Mouse (Mus musculus): Measurements from ENCODE around the gene Npff.
A peak's percentile ranks its signal among the peaks of the same experiment; 100 is the strongest.

Npff gene

GRCm38 (mm10) chr15:102503924-102504782 is 20.6 kb downstream of the Npff start:
- peak; percentile 19 for DNase-seq

DNA sequence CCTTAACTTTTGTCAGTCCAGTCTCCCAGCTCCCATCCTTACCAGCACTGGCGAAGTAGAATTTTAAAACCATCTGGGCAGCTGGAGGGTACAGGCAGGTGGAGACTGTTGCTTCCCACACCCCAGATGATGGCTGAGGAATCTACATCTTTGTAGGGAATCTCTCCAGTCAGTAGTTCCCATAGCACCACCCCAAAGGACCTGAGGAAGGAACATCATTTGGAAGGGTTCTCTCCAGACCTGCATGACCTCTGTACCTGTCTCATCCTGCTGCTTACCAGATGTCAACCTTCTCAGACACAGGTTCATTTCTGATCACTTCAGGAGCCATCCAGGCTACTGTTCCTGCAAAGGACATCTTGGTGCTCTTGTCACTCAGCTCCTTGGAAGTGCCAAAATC is 21.3 kb downstream of the Npff start, which contains the start of gene Gm10337:
Gene Gm10337 (plus strand): TSS at position 276 of the 400 bp plus-strand sequence.
- DNase-seq, result no peak

DNA sequence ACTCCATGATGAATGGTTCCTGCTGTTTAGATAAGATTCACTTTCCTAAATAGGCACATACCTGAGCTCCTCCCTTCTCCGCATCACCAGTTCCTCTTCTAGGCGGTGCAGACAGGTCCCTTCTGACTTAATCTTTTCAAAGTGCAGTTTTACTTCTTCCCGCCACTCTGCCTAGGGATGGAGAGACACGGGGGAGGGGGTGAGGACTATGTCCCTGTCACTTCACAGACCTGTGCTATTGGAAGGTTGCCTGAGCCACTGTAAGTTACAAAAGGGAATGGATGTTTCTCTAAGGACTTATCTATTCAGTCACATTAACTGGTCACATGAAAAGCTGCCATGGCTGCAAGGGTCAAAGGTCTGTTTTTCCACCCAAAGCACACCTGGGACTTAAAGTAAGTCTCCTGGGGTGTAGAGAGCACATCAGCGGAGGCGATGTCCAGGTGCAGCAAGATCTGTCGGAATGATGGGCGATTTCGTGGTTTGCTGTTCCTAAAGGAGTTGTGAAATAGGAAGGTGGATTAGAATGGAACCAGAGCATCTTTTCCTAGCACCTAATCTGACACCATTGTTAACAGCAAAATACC is 22.4 kb downstream of the Npff start:
- DNase-seq, result no peak

DNA sequence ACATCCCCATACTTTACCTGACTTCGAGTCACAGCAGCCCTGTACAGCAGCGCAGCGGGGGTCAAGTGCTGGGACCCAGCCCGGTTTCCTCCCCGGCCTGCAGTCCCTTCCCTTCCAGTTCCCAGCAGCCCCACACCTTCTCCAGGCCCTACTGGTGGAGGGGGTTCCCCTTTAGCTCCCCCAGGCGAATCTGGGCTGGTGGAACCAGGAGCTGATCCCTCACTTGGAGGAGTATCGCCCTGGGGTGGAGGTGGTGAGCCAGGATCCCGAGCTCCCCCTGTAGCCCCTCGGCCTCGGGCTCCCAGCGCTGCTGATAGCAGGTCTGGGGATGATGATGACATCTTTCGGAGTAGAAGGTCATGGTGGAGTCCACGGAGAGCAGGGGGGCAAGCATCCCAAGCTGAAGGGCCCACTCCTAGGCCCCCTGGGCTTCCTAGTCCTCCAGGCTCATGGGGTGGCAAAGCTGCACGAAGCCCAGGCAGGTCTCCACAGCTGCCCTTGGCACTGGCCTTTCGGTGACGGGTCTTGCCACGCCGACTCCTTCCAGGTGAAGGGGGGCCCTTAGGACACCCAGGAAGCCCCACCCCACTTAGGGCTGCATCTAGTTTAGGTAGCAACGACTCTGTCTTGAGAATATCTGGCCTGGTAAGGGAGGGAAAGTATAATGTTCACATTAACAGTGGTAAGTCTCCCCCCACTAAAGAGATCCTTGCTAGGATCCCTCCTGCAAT is 23.5 kb downstream of the Npff start:
- no peak for DNase-seq

GRCm38 (mm10) chr15:102500479-102500878 is 24.3 kb downstream of the Npff start:
- DNase-seq, result no peak

- no peak for DNase-seq
Observed at GRCm38 (mm10) chr15:102499851-102500250, 24.9 kb downstream of the Npff start.

DNA sequence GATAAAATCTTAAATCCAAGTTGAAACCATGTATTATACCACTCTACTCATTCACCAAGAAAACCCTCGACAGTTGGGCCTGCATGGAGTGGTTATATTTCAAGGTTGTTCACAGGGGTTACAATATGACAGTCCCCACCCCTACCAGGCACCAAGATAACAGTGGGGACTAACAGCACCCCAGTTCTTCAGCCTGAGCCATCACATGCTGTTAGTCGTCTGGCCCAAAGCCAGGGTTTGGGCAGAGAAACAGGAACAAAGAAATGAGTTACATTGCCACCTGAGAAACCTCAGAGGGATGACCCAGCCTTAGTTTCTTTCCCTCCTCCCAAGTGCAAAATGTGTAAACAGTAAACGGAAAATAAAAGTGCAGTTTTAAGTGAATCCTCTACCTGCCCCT is 25.4 kb downstream of the Npff start:
- DNase-seq, result no peak

GRCm38 (mm10) chr15:102498322-102498721 is 26.4 kb downstream of the Npff start:
- no peak for DNase-seq

- no peak for DNase-seq
Observed at GRCm38 (mm10) chr15:102487664-102488063, 37.1 kb downstream of the Npff start.

DNA sequence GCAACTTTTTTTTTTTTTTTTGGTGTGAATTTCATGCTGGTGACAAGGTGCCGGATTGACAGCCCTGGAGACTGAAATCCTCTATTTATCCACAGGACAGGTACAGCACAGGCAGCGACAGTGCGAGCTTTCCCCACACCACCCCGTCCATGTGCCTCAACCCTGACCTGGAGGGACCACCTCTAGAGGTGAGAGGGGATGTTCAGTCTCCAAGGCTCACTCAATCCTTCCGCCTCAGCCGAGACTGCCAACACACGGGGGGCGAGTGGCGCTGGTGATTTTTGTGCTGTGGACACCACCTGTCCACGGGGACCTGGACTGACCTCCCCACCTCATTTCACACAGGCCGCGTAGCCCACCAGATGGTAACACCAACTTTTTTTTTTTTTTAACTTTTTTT is 38.9 kb downstream of the Npff start:
- no peak for DNase-seq

DNA sequence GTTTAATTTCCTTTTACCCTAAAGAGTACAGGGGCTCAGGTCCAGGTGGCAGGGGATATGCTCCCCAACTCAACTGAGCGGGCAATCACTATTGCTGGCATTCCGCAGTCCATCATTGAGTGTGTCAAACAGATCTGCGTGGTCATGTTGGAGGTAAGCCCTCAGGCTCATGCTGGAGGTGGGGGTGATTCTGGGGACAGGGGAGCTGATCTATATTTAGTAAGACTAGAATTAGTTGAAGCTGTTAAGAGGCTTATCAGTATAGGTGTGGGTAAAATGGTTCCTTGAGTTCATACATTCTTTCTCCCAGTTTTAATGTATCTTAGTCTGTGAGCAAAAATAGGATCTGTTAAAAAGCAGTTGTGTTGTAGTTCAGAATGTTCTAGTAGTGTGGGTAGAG is 41.6 kb downstream of the Npff start:
- DNase-seq, result no peak

DNA sequence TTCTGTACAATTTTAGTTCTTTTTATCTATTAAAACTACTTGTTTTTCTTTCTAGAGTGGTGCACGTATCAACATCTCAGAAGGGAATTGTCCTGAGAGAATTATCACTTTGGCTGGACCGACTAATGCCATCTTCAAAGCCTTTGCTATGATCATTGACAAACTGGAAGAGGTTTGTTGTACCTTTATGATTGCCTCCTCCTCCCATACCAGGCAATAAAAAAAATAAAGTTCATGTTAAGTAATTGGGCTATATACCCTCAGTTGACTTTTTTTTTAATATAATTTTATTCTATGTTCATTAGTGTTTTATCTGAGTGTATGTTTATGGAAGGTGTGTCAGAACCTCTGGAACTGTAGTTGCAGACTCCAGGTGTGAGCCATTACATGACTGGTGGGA is 50.2 kb downstream of the Npff start:
- DNase-seq, result no peak
